ENCODE assay signal across 10 mouse cellular contexts in the genomic region with DNA sequence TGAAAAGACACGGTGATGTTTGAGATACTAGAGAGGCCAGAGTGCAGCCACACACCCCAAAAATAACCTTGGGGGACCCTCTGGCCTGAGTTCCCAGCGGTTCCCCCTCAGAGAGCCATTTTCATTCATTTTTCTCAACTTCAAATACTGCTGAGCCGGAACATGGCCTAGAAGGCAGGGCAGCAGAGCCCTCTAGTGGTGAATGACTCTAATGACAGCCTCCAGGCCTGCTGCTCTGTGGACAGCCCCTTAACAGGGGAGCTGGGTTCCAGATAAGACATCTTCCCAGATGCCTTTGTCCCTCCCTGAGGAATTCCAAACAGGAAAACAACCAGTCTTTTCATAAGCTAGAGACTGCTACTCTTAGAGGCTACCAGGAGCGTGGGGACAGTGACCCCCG. TPM values are rescaled to one million over a fixed set of nuclear protein-coding genes. Genes with fewer than 3 reads are reported as not detected.
DNase-seq lines count a peak whose midpoint lies in the region; ATAC-seq and TF ChIP-seq lines count a peak whose summit lies in the region.
"Had no signal": no experiment of that assay in that cellular context is flagged by ENCODE, and none has a peak within 500 bp of the region (broad histone marks: within the 10 kb centered on the region; RNA-seq: fewer than 3 reads in every experiment).

No protein-coding gene starts in this region.

- peak; percentile 47; the same call in 1 of the 2 replicates for ATAC-seq in liver, embryonic 13.5 days (ENCODE audit: low read depth)
- peak; percentile 66; the same call in 1 of the 2 replicates for ATAC-seq in neural tube, embryonic 14.5 days (ENCODE audit: low read depth)

- TF ChIP-seq POLR2A in embryonic fibroblast, embryonic 13.5 days (IDR thresholded peaks at IDR 0.05; ENCODE audit: low read depth, low read length) = no peak

- no peak overlapping the region for H3K4me2 ChIP-seq in liver, embryonic 13.5 days
- H3K4me2 ChIP-seq in neural tube, embryonic 14.5 days (ENCODE audit: low read depth, low read length) = no peak overlapping the region
- H3K4me2 ChIP-seq: embryonic facial prominence, embryonic 13.5 days had no signal

- intact Hi-C loops in left cerebral cortex, adult 2 months (cut with DNase I) = loop anchor here (1.0 to 10.0 kb wide), 4 partner anchors 134 to 304 kb away; a partner anchor contains a TSS

- no peaks in the 10 kb centered on the region for H3K4me1 ChIP-seq in embryonic fibroblast, embryonic 13.5 days (ENCODE audit: control insufficient read depth, insufficient read depth, low read length)
- peaks cover 16% of the 10 kb centered on the region for H3K4me1 ChIP-seq in liver, embryonic 13.5 days (replicated peaks)
- H3K4me1 ChIP-seq in neural tube, embryonic 14.5 days (ENCODE audit: control insufficient read depth, insufficient read depth, low read length) = peaks cover 4% of the 10 kb centered on the region; the same call in 1 of the 2 replicates

- 26% methylated on average over 5 of the region's 5 CpGs for WGBS in liver, embryonic 13.5 days (ENCODE audit: insufficient replicate concordance)
- 28% methylated on average over 5 of the region's 5 CpGs for WGBS in neural tube, embryonic 14.5 days

- no peak overlapping the region for H3K27ac ChIP-seq in left cerebral cortex, adult 2 months
- no peak overlapping the region for H3K27ac ChIP-seq in embryonic fibroblast, embryonic 13.5 days (ENCODE audit: insufficient read depth, low read length)
- no peak overlapping the region for H3K27ac ChIP-seq in liver, embryonic 13.5 days
- H3K27ac ChIP-seq in neural tube, embryonic 14.5 days (ENCODE audit: low read depth, low read length) = no peak overlapping the region
- H3K27ac ChIP-seq: embryonic facial prominence, embryonic 13.5 days; macrophage had no signal

- peak; percentile 44 to 55 for DNase-seq in left cerebral cortex, adult 2 months (ENCODE audit: extremely low spot score in 1 of 2, low spot score in 2 of 2)
- DNase-seq in left cerebral cortex, adult 8-10 months (ENCODE audit: low spot score in 2 of 2) = no peak
- peak; percentile 43 to 66 for DNase-seq in adrenal gland, postnatal 36 days
- peak; percentile 78 for DNase-seq in induced T-regulatory cell, adult 2 months (ENCODE audit: low read depth)
- DNase-seq in liver, embryonic 13.5 days = peak; percentile 37
- DNase-seq in yolk sac, embryonic 10.5 days (ENCODE audit: low spot score) = peak; percentile 49

- H3K4me3 ChIP-seq in left cerebral cortex, adult 2 months = no peak overlapping the region
- H3K4me3 ChIP-seq in embryonic fibroblast, embryonic 13.5 days (ENCODE audit: insufficient read depth, low read length) = no peak overlapping the region
- no peak overlapping the region for H3K4me3 ChIP-seq in liver, embryonic 13.5 days (replicated peaks)
- no peak overlapping the region for H3K4me3 ChIP-seq in neural tube, embryonic 14.5 days (ENCODE audit: low read depth, low read length)
- H3K4me3 ChIP-seq: embryonic facial prominence, embryonic 13.5 days had no signal

- no peaks in the 10 kb centered on the region for H3K9me3 ChIP-seq in liver, embryonic 13.5 days (replicated peaks)
- H3K9me3 ChIP-seq in neural tube, embryonic 14.5 days (ENCODE audit: control insufficient read depth, low read length) = no peaks in the 10 kb centered on the region
- H3K9me3 ChIP-seq: embryonic facial prominence, embryonic 13.5 days had no signal

- TF ChIP-seq CTCF in left cerebral cortex, adult 2 months (IDR thresholded peaks at IDR 0.05) = peak; percentile 93
- TF ChIP-seq CTCF in embryonic fibroblast, embryonic 13.5 days (IDR thresholded peaks at IDR 0.05; ENCODE audit: borderline replicate concordance, insufficient read depth, low read length) = peak; percentile 70

- no peaks in the 10 kb centered on the region for H3K27me3 ChIP-seq in liver, embryonic 13.5 days
- no peaks in the 10 kb centered on the region for H3K27me3 ChIP-seq in neural tube, embryonic 14.5 days (ENCODE audit: control insufficient read depth, insufficient read depth, low read length)
- H3K27me3 ChIP-seq: embryonic facial prominence, embryonic 13.5 days had no signal

- H3K36me3 ChIP-seq in liver, embryonic 13.5 days = peaks cover 25% of the 10 kb centered on the region
- no peaks in the 10 kb centered on the region for H3K36me3 ChIP-seq in neural tube, embryonic 14.5 days (ENCODE audit: control insufficient read depth, insufficient read depth, low read length)

- no peak overlapping the region for H3K9ac ChIP-seq in liver, embryonic 13.5 days
- no peak overlapping the region for H3K9ac ChIP-seq in neural tube, embryonic 14.5 days (replicated peaks; ENCODE audit: low read depth, low read length)
- H3K9ac ChIP-seq: embryonic facial prominence, embryonic 13.5 days had no signal

RNA-seq across cellular contexts. Expression of a gene that starts 23.1 kb away (rescaled TPM):
- 10 to 100 TPM; 47.0 to 49.8 TPM for total RNA-seq in left cerebral cortex, adult 2 months (2021)
- 10 to 100 TPM; 46.3 to 50.7 (median 49.6) TPM for total RNA-seq in left cerebral cortex, adult 8-10 months (2022)
- total RNA-seq in adrenal gland, postnatal 36 days (2021) = 10 to 100 TPM; 52.4 to 60.4 TPM
- polyA plus RNA-seq in embryonic fibroblast, embryonic 13.5 days (2011; ENCODE audit: insufficient read length, low read depth, missing spikeins) = 21.0 and 23.7 TPM in 2 replicates
- 3.3 and 3.5 TPM in 2 replicates for polyA plus RNA-seq in liver, embryonic 13.5 days (2015; fragmentation: Nextera tagmentation; extraction: Ambion mirVana)
- polyA plus RNA-seq in neural tube, embryonic 14.5 days (2014; fragmentation: Nextera tagmentation; extraction: Ambion mirVana) = 11.7 and 15.8 TPM in 2 replicates

RNA-seq across cellular contexts. Expression of a gene that starts 54.3 kb away (rescaled TPM):
- total RNA-seq in left cerebral cortex, adult 2 months (2021) = not detected
- not detected for total RNA-seq in left cerebral cortex, adult 8-10 months (2022)
- 1 to 10 TPM; 5.3 to 9.3 TPM for total RNA-seq in adrenal gland, postnatal 36 days (2021)
- polyA plus RNA-seq in embryonic fibroblast, embryonic 13.5 days (2011; ENCODE audit: insufficient read length, low read depth, missing spikeins) = 0.40 and 0.53 TPM in 2 replicates
- 0.48 and 0.58 TPM in 2 replicates for polyA plus RNA-seq in liver, embryonic 13.5 days (2015; fragmentation: Nextera tagmentation; extraction: Ambion mirVana)
- 0.11 and 0.14 TPM in 2 replicates for polyA plus RNA-seq in neural tube, embryonic 14.5 days (2014; fragmentation: Nextera tagmentation; extraction: Ambion mirVana)
- polyA plus RNA-seq: macrophage had no signal

Comparison
In these comparisons a context has a peak if more than half of its experiments do, and no peak if none do; other contexts are left out.
1. DNase-seq: peak in left cerebral cortex, adult 2 months (2 of 2), adrenal gland, postnatal 36 days (2 of 2), induced T-regulatory cell, adult 2 months (single experiment), liver, embryonic 13.5 days (single experiment) and yolk sac, embryonic 10.5 days (single experiment); none in left cerebral cortex, adult 8-10 months (0 of 2).
2. RNA of a gene that starts 54.3 kb away (total RNA-seq): 5.3 to 9.3 TPM in adrenal gland, postnatal 36 days; not detected in left cerebral cortex, adult 2 months and not detected in left cerebral cortex, adult 8-10 months; every median in the first group is over 4 times any median in the second.